Mouse (Mus musculus): ENCODE measurements at regions not wholly inside any gene's neighbourhood (a gene's known extent, or its start where the extent isn't known, plus 50 kb on each side); places are given as distances from the start of the nearest gene placed in this dataset.

- TF ChIP-seq CTCF (IDR thresholded peaks at IDR 0.05; ENCODE audit: insufficient read depth, low read length): no peak
- TF ChIP-seq POLR2A (IDR thresholded peaks at IDR 0.05; ENCODE audit: borderline replicate concordance, extremely low read depth, low read depth, low read length): no peak
Measured at GRCm38 (mm10) chr2:133373543-133373942, 178.4 kb upstream of the Bmp2 start.
